Mouse (Mus musculus) hindbrain, embryonic 10.5 days (tissue): Measurements from ENCODE around the gene Vmn2r87. TPM values are rescaled to one million over a fixed set of nuclear protein-coding genes. Genes with fewer than 3 reads are reported as not detected.

ENCODE experiments used
- polyA plus RNA-seq: library from polyadenylated mRNA; unstranded; fragments of >200 nt; fragmentation: Nextera tagmentation; extraction: Ambion mirVana; gene quantifications from 2 replicates; pipeline ENCODE4 v1.2.1, GENCODE M21; 2016

The Vmn2r87 gene
- polyA plus RNA-seq, 1 experiment from 2014 or later, result 0.04 TPM

Other genes with a start within 250 kb of the Vmn2r87 start
- 14.0 and 23.1 TPM in 2 replicates for gene Neurod4, start 217.2 kb downstream of the Vmn2r87 start, polyA plus RNA-seq
- gene Tespa1, start 174.5 kb downstream of the Vmn2r87 start, polyA plus RNA-seq, result not detected in 2 replicates
- gene Vmn2r84, start 103.1 kb downstream of the Vmn2r87 start, polyA plus RNA-seq, result not detected in 2 replicates
- gene Vmn2r85, start 67.7 kb downstream of the Vmn2r87 start, polyA plus RNA-seq, result not detected in 2 replicates
- gene Vmn2r86, start 41.3 kb downstream of the Vmn2r87 start, polyA plus RNA-seq, result not detected in 2 replicates